Mouse (Mus musculus) liver, embryonic 12.5 days (tissue): ENCODE data around the gene Swsap1. TPM values are rescaled to one million over a fixed set of nuclear protein-coding genes. Genes with fewer than 3 reads are reported as not detected.

ENCODE experiments used
- ATAC-seq: fragments of 200-750 bp; cut with Nextera tagmentation; 2 replicates; pipeline ENCODE4 v1.8.0; 2017; ENCODE audit warnings: moderate number of reproducible peaks, mild to moderate bottlenecking, moderate library complexity
- H3K27ac ChIP-seq: fragments of 300-500 bp; sonication (generic); 2 replicates; pipeline ENCODE4 v1.5.1; 2016; ENCODE audit warnings: mild to moderate bottlenecking
- H3K27me3 ChIP-seq: fragments of 300-500 bp; sonication (generic); replicated peaks from 2 replicates; pipeline ENCODE4 v1.6.1; 2016; ENCODE audit warnings: mild to moderate bottlenecking, moderate library complexity
- H3K36me3 ChIP-seq: fragments of 300-500 bp; sonication (generic); 2 replicates; pipeline ENCODE4 v1.6.1; 2016; ENCODE audit warnings: mild to moderate bottlenecking, moderate library complexity
- H3K4me1 ChIP-seq: fragments of 300-500 bp; sonication (generic); 2 replicates; pipeline ENCODE4 v1.6.1; 2016
- H3K4me2 ChIP-seq: fragments of 300-500 bp; sonication (generic); 2 replicates; pipeline ENCODE4 v1.6.1; 2016; ENCODE audit warnings: mild to moderate bottlenecking, moderate library complexity
- H3K4me3 ChIP-seq: fragments of 300-500 bp; sonication (generic); 2 replicates; pipeline ENCODE4 v1.5.1; 2016; ENCODE audit warnings: mild to moderate bottlenecking, moderate library complexity
- H3K9ac ChIP-seq: fragments of 300-500 bp; sonication (generic); 2 replicates; pipeline ENCODE4 v1.6.1; 2016; ENCODE audit warnings: mild to moderate bottlenecking, moderate library complexity
- H3K9me3 ChIP-seq: fragments of 300-500 bp; sonication (generic); replicated peaks from 2 replicates; pipeline ENCODE4 v1.6.1; 2016; ENCODE audit warnings: mild to moderate bottlenecking, moderate library complexity
- WGBS: fragments of 180-500 bp; shearing (Covaris S2); methylation state at CpG from one replicate; pipeline ENCODE4 v1.1.7; 2016; ENCODE audit not compliant: insufficient replicate concordance; 5-methylcytosine and 5-hydroxymethylcytosine counted together
- polyA plus RNA-seq: library from polyadenylated mRNA; unstranded; fragments of >200 nt; fragmentation: Nextera tagmentation; extraction: Ambion mirVana; gene quantifications from 2 replicates; pipeline ENCODE4 v1.2.1, GENCODE M21; 2016

The Swsap1 gene
- polyA plus RNA-seq, 1 experiment from 2014 or later = 2.8 TPM

DNA sequence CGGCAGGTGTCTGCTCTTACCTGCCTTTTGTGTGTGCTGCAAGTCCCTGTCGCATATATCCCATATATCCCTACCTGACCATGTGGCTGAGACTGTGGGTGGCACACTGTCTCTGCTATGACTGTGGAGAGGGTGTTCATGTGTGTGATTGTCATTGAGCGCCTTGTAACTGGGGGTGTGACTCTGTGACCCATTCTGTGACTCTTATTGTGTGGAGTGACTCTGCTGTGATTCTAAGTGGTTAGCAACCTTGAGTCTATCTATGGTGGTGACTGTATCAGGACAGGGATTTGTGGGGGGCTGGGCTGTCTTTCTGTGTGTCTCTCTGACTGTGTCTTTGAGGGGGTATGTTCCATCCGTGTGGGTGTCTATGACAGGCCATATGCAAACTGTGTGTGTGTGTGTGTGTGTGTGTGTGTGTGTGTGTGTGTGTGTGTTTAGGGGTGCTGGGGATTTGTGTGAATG is 17.8 kb upstream of the Swsap1 start:
- Histone ChIP-seq H3K9me3 (no peaks in the 10 kb centered on the region), H3K4me2 (peak overlapping the region; percentile 77; the same call in 1 of the 2 replicates), H3K36me3 (no peaks in the 10 kb centered on the region), H3K27ac (no peak overlapping the region), H3K4me1 (peaks cover 27% of the 10 kb centered on the region), H3K4me3 (no peak overlapping the region), H3K9ac (no peak overlapping the region), H3K27me3 (peaks cover 33% of the 10 kb centered on the region)
- 79% methylated on average over 4 of the region's 4 CpGs for whole genome bisulfite sequencing
- ATAC-seq = no peak

DNA sequence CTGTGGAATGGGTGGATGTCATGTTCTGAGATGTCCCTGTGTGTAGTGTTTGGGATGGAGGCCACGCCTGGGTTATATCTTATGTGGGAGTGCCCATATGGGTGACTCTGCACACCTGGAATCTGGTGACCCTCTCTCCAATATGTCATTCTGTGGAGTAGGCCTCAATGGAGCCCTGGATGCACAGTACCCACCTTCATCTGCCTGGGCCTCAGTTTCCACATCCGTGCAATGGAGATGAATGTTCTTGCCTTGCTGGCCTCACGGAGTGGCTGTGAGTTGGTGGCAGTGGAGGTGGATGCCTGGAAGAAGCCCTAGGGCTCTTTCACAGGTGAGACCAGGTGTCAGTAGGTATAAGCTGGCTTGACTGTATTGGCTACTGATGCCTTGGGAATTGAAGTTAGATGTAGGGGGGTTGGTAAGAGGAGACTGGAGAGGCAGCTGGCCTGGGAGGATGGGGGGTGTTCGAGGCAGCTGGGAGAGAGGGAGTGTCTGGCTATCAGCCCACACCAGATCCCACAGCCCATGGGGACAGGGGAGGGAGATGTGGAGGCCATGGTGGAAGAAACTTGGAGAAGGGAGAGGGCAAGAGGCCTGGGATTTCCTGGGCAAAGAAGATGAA is 17.2 kb upstream of the Swsap1 start:
- WGBS = 64% methylated on average over 4 of the region's 4 CpGs
- H3K27me3 ChIP-seq = peaks cover 35% of the 10 kb centered on the region
- H3K4me3 ChIP-seq = no peak overlapping the region
- ATAC-seq = no peak
- no peak overlapping the region for H3K4me2 ChIP-seq
- no peak overlapping the region for H3K9ac ChIP-seq
- H3K36me3 ChIP-seq = no peaks in the 10 kb centered on the region
- H3K4me1 ChIP-seq = peaks cover 21% of the 10 kb centered on the region
- no peak overlapping the region for H3K27ac ChIP-seq
- no peaks in the 10 kb centered on the region for H3K9me3 ChIP-seq

DNA sequence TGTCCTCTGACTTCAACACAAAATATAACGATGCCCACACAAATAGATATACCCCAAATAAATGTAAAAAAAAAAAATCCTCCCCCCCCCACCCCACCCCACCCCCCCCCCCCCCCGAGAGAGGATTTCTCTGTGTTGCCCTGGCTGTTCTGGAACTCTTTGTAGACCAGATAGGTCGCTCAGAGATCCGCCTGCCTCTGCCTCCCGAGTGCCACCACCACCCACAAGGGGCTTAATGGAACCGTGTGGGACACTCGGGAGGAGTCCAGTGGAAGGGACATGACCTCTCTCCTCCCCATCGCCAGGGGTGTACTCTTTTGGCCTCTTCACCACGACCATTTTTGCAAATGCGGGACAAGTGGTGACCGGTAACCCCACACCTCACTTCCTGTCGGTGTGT is 12.5 kb upstream of the Swsap1 start:
- Histone ChIP-seq H3K9ac (no peak overlapping the region), H3K9me3 (no peaks in the 10 kb centered on the region), H3K27me3 (peaks cover 41% of the 10 kb centered on the region), H3K4me1 (peaks cover 25% of the 10 kb centered on the region), H3K4me2 (no peak overlapping the region), H3K36me3 (no peaks in the 10 kb centered on the region), H3K27ac (no peak overlapping the region), H3K4me3 (no peak overlapping the region)
- WGBS = 52% methylated on average over 11 of the region's 12 CpGs
- ATAC-seq = no peak

DNA sequence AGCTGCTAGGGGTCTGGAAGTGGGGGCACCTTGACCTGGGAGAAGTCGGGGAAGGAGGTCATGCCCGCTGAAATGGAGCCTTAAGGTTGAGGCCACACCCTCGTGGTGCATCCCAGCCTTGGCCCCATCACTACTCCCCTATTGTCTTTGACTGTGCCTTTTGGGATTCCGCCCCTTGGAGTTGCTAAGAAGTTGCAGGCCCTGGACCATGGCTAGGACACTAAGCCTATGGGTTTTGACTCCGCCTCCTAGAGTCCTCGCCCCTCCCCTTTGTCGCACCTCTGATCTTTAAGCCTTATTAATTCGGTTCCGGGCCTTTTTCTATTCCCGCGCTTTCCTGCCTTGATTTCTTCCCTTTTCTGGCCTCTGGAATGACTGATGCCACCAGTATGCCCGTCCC is 11.9 kb upstream of the Swsap1 start:
- no peak overlapping the region for H3K4me3 ChIP-seq
- H3K4me1 ChIP-seq = peaks cover 25% of the 10 kb centered on the region
- H3K27me3 ChIP-seq = peaks cover 45% of the 10 kb centered on the region
- ATAC-seq = no peak
- no peak overlapping the region for H3K27ac ChIP-seq
- no peak overlapping the region for H3K4me2 ChIP-seq
- no peaks in the 10 kb centered on the region for H3K9me3 ChIP-seq
- H3K36me3 ChIP-seq = no peaks in the 10 kb centered on the region
- 40% methylated on average over 12 of the region's 12 CpGs for WGBS
- no peak overlapping the region for H3K9ac ChIP-seq

DNA sequence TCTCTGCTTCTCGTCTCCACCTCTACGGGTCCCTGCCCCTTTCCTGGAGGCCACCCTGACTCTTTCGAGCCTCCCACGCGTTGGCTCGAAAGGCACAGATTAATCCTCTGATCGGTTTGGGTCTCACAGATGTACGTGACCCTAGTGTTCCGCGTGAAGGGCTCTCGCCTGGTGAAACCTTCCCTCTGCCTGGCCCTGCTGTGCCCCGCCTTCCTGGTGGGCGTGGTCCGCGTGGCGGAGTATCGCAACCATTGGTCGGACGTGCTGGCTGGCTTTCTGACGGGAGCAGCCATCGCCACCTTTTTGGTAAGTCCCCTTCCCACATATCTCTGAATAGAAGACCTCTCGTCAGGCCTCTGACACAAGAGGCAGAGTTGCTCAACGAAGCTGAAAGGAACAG is 11.3 kb upstream of the Swsap1 start:
- peak overlapping the region; percentile 38 for H3K4me2 ChIP-seq
- H3K4me3 ChIP-seq = no peak overlapping the region
- no peak for ATAC-seq
- H3K9me3 ChIP-seq = no peaks in the 10 kb centered on the region
- peaks cover 25% of the 10 kb centered on the region for H3K4me1 ChIP-seq
- WGBS = 12% methylated on average over 23 of the region's 23 CpGs
- peaks cover 51% of the 10 kb centered on the region for H3K27me3 ChIP-seq
- H3K9ac ChIP-seq = no peak overlapping the region
- no peaks in the 10 kb centered on the region for H3K36me3 ChIP-seq
- no peak overlapping the region for H3K27ac ChIP-seq

DNA sequence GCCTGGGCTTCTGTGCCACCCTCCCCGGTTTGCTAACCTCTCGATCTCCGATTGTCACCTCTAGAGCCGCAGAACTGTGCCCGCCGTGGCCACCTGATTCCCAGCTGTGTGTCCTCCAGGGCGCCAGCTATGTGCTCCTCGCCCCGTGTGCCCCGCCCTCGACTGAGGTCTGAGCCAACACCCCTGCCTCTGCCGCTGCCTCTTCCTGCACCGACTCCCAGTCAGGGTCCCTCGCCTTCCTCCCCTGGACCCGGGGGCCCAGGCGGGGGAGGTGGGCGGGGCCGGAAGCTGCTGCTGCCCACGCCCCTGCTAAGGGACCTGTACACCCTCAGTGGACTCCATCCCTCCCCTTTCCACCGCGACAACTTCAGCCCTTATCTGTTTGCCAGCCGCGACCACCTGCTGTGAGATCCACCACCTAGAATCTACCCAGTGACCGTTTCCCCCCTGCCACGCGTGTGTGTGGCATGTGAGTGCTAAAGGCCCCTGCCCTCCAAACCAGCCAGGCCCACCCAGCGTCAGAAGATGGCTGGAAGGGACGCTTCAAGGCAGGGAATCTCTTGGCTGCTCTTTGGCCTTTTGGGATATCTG is 7.9 kb upstream of the Swsap1 start:
- Histone ChIP-seq H3K4me3 (peak overlapping the region; percentile 12), H3K27me3 (peaks cover 54% of the 10 kb centered on the region), H3K4me2 (peak overlapping the region; percentile 60), H3K4me1 (peaks cover 25% of the 10 kb centered on the region), H3K9ac (peak overlapping the region; percentile 37; the same call in 1 of the 2 replicates), H3K27ac (no peak overlapping the region), H3K9me3 (no peaks in the 10 kb centered on the region), H3K36me3 (no peaks in the 10 kb centered on the region)
- ATAC-seq = peak; percentile 38
- 2% methylated on average over 28 of the region's 28 CpGs for WGBS

DNA sequence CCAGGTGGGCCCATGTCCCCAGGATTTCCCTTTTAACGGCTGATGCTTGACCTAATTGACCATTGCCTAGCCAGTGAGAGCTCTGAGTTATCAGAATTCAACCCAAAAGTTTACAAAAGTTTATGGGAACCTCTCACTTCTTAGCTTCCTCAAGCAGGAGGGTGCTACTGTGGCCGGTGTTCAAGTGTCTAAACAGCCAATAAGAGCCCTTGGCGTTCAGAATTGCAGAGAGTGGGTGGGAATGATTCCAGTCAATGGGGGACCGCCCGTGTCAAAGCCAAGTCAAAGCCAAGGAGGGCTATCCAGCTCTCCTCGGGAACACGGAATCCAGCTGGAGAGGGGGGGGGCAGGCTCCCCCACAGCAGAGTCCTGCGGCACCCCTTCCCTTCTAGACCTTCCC is 7.4 kb upstream of the Swsap1 start:
- Histone ChIP-seq H3K9ac (no peak overlapping the region), H3K27me3 (peaks cover 52% of the 10 kb centered on the region), H3K27ac (no peak overlapping the region), H3K9me3 (no peaks in the 10 kb centered on the region), H3K4me1 (peaks cover 25% of the 10 kb centered on the region), H3K4me3 (no peak overlapping the region), H3K4me2 (peak overlapping the region; percentile 60; the same call in 1 of the 2 replicates), H3K36me3 (no peaks in the 10 kb centered on the region)
- ATAC-seq = no peak
- 41% methylated on average over 8 of the region's 8 CpGs for WGBS

DNA sequence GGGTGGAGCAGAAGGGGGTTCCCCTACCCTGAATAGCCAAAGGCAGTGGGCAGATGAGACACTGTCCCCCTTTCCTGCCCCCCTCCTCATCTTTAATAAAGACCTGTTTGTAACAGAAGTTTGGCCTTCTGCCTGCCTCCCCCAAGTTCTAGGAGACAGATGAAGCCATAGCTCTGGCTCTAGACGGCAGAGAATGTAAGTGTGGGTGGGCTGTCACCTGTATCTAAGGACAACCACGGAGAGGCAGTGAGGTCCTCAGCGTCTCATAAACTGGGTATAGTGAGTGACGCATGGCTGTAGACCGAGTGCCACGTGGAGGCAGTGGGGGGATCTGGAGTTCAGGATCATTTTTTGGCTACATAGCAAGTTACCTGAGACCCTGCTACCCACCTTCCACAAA is 6.8 kb upstream of the Swsap1 start:
- H3K4me1 ChIP-seq = peaks cover 25% of the 10 kb centered on the region
- H3K9ac ChIP-seq = no peak overlapping the region
- no peaks in the 10 kb centered on the region for H3K36me3 ChIP-seq
- H3K4me3 ChIP-seq = no peak overlapping the region
- H3K27me3 ChIP-seq = peaks cover 46% of the 10 kb centered on the region
- WGBS = 48% methylated on average over 6 of the region's 6 CpGs
- H3K9me3 ChIP-seq = no peaks in the 10 kb centered on the region
- no peak for ATAC-seq
- no peak overlapping the region for H3K27ac ChIP-seq
- H3K4me2 ChIP-seq = no peak overlapping the region

DNA sequence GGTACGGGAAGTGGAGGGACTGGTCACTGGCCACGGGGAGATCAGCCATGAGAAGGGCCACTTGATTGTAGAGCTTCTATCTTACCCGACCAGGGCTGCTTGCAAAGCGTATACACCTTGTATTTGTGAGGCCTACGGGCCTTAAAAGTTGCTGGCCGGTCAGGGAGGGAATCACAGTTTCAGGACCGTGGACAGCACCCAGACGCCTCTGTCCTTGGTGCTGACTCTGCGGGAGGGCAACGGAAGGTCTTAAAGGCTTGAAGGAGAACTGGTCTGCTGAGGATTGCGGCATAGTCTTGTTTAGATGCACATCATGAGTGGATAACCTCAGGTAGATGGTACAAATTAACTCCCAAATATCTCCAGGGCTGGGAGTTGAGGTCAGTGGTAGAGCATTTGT is 5.2 kb upstream of the Swsap1 start:
- H3K9me3 ChIP-seq = no peaks in the 10 kb centered on the region
- peaks cover 19% of the 10 kb centered on the region for H3K4me1 ChIP-seq
- peaks cover 34% of the 10 kb centered on the region for H3K27me3 ChIP-seq
- H3K9ac ChIP-seq = no peak overlapping the region
- 15% methylated on average over 11 of the region's 11 CpGs for WGBS
- ATAC-seq = no peak
- H3K4me3 ChIP-seq = no peak overlapping the region
- no peaks in the 10 kb centered on the region for H3K36me3 ChIP-seq
- no peak overlapping the region for H3K4me2 ChIP-seq
- H3K27ac ChIP-seq = no peak overlapping the region

DNA sequence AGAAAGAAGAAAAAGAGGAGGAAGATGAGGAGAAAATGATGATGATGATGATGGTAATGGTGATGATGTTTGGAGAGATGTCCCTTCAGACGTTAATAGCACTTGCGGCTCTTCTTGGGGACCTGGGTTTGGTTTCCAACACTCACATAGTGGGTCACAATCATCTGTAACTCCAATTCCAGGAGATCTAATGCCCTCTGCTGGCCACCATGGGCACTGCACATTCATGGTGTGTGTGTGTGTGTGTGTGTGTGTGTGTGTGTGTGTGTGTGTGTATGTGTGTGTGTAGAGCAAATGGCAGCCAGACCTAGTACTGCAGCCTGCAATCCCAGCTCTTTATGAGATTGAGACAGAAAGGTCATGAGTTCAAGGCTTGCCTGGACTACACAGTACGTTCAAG is 3.6 kb upstream of the Swsap1 start:
- Histone ChIP-seq H3K36me3 (peaks cover 4% of the 10 kb centered on the region; the same call in 1 of the 2 replicates), H3K27me3 (peaks cover 25% of the 10 kb centered on the region), H3K4me2 (no peak overlapping the region), H3K4me3 (no peak overlapping the region), H3K4me1 (peaks cover 25% of the 10 kb centered on the region), H3K9ac (no peak overlapping the region), H3K9me3 (no peaks in the 10 kb centered on the region), H3K27ac (no peak overlapping the region)
- 70% methylated on average over 3 of the region's 3 CpGs for WGBS
- no peak for ATAC-seq

DNA sequence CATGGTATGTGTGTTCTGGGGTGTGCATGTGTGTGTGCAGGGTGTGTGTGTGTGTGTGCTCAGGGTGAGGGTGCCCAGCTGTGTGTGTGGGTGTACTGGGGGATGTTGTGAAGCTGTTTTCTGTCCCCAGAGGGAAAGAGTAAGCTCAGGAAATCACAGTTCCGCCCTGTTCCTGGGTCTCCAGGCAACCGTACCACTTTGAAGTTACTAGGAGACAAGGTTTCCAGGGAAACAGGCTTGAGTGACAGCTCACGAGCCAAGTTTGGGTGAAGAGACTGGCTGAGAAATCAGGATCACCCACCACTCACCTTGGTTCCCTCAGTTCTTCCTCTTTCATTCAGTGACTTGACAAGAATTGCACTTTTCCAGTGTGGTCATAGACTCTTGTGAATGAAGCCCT is 2.0 kb upstream of the Swsap1 start:
- Histone ChIP-seq H3K9ac (no peak overlapping the region), H3K4me1 (peaks cover 29% of the 10 kb centered on the region), H3K36me3 (peaks cover 20% of the 10 kb centered on the region), H3K9me3 (no peaks in the 10 kb centered on the region), H3K4me2 (no peak overlapping the region), H3K4me3 (no peak overlapping the region), H3K27ac (no peak overlapping the region), H3K27me3 (peaks cover 9% of the 10 kb centered on the region)
- WGBS = 19% methylated on average over 3 of the region's 3 CpGs
- ATAC-seq = no peak

DNA sequence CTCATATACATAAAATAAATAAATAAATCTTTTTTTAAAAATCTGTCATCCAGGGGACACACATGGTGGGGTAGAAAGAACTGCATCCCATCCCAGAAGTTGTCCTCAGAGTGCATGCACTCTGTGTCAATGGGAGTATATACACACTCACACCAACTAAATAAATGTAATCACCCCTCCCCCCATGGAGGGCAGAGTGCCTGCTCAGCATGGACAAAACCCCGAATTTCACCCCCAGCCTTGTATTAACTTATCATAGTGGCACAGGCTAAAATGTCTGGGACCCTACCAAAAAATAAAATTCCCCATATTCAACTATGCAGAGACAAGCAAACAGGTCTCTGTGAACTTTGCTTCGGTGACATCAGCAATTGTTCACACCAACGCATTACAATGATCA is 920 bp upstream of the Swsap1 start:
- Histone ChIP-seq H3K9me3 (no peaks in the 10 kb centered on the region), H3K27me3 (no peaks in the 10 kb centered on the region), H3K36me3 (peaks cover 30% of the 10 kb centered on the region), H3K9ac (peak overlapping the region; percentile 80; the same call in 1 of the 2 replicates), H3K27ac (no peak overlapping the region), H3K4me1 (peaks cover 39% of the 10 kb centered on the region), H3K4me3 (peak overlapping the region; percentile 74), H3K4me2 (peak overlapping the region; percentile 70)
- ATAC-seq = no peak
- WGBS = 74% methylated on average over 3 of the region's 3 CpGs
